Mouse (Mus musculus) lung, postnatal 25 days (tissue): ENCODE data around the gene Dennd2c.
"Not testable (repeated sequence)": the region's sequence is repeated elsewhere in the genome, so short reads cannot be mapped to it uniquely, and the experiment has no call there.

Source experiments
- DNase-seq: peaks from one replicate; pipeline ENCODE4 v3.0.0; 2022; ENCODE audit warnings: low spot score

Dennd2c gene

GRCm38 (mm10) chr3:103214593-103215285 lies 112.3 kb downstream of the Dennd2c start:
- DNase-seq, result no peak

GRCm38 (mm10) chr3:103215399-103215798 lies 113.0 kb downstream of the Dennd2c start:
- not testable (repeated sequence) for DNase-seq
